Mouse (Mus musculus): ENCODE measurements around the gene Cacna2d3.

DNA sequence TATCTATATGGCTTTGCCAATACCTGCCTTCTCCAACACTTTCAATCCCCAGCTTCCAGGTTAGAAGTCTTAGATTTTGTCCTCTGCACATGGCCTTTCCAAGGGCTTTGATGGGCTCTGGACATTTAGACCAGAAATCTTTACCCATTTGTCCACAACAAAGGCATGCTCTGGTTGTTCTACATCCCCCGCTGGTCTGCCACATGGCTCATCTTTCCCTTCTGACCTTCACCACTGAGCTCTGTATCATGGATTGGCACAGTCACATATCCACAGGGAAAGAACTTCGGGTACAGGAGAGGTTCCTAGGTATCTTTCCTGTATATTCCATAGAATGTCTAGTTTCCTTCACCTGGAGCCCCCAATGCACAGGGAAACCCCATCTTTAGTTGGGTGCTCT, 387.4 kb downstream of the Cacna2d3 start:
- TF ChIP-seq POLR2A (IDR thresholded peaks at IDR 0.05; ENCODE audit: insufficient read depth, low read depth, low read length) (no peak), CTCF (IDR thresholded peaks at IDR 0.05; ENCODE audit: insufficient read depth, low read depth, low read length) (no peak)

All from olfactory bulb, adult 2 months (tissue).